Mouse (Mus musculus) layer of hippocampus, postnatal 14 days (tissue): ENCODE measurements around the gene Setd5. TPM values are rescaled to one million over a fixed set of nuclear protein-coding genes. Genes with fewer than 3 reads are reported as not detected.

Source experiments
- DNase-seq, 2 experiments: peaks; one replicate each; pipeline ENCODE4 v3.0.0; 2021 to 2022; ENCODE audit warnings: low spot score in 2 of 2, mixed read lengths in 1 of 2
- total RNA-seq, 2 experiments: library from RNA; stranded (reverse); gene quantifications; 2 replicates each; pipeline ENCODE4 v1.2.3; 2021

The Setd5 gene
- total RNA-seq, 2 experiments from 2014 or later: 116 to 125 TPM

DNA sequence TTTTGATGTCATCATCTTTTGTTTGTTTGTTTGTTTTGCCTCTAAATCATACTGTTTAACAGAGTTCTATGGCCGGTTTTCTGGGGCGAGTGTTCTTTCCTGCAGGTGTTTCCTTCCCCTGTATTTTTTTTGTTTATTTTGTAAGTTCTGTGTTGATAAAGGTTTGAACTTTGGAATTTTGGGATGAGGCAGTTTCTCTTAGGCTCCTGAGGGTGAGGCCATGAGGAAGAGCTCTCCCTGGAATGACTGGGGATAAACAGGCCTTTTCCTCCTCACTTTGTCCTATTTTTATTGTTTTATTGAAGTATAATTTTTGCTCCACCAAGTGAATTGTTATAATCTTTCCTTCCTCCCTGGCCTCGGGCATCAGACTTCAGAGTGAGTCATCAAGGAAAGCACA, 24.2 kb upstream of the Setd5 start:
- DNase-seq: no peak

DNA sequence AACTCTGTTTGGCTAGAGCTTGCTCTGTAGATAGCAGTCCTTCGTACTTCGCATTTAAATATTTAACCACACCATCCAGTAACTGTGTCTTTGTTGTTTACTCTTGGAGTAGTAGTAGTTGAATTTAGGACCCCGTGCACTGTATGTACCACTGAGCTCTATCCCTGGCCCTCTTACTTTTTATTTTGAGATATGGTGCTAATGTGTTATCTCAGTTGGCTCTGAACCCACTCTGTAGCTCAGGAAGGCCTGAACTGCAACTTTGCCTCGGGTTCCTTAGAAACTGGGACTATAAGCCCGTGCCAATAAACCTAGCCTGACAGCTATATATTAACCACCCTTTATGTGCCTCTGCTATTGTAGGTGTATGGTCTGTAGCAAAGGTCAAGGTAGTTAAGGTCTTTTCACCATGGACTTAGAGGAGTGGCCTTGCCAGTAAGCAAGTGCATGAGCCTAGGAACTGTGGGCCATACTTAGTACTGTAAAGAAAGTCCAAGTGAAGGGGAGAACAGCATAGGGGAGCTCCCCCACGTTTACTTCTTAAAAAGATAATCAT, 22.5 kb upstream of the Setd5 start:
- no peak for DNase-seq

DNA sequence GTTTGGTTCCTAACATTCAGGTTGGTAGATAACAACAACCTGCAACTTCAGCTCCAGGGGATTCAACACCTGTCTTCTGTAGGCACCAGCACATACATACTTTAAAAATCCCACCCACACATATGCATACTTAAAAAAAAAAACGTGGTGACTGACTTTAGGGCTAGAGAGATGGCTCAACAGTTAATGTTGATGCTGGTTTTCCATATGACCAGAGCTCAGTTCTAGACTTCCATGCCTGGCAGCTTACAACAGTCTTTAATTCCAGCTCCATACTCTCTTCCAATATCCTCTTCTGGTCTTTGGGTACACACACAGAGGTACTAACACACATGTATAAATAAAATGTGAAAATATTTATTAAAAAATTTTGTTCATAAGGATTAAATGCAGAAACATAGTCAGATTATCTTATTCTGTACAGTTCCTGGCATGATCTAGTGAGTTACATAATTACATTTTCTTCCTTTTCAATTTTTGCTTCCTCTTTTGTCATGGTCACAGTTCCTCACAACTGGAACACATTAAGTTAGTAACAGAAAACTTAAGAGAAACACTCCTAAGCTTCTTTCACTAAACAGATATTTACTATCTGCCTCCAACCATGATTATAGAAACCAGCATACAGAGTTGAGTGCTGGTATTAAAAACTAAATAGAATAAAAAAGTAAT, 16.1 kb upstream of the Setd5 start:
- DNase-seq: no peak

DNA sequence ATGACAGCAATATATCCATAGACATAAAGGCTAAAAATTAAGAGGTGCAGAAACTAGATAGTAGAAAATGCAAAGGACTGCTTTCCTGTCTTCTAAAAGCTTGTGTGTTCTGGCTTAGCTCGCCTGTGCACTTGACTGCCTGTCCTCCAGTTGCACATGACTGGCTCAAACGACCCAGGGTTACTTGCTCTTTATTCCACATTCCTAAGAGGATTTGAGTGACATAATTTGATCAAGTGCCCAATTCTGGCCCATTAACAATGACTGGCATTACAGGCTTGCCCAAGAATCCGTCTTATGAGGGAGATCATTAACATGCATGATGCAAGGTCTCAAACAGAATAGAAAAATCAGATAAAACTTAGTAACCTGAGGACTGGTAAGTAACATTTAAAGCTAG, 14.9 kb upstream of the Setd5 start:
- DNase-seq: no peak

DNA sequence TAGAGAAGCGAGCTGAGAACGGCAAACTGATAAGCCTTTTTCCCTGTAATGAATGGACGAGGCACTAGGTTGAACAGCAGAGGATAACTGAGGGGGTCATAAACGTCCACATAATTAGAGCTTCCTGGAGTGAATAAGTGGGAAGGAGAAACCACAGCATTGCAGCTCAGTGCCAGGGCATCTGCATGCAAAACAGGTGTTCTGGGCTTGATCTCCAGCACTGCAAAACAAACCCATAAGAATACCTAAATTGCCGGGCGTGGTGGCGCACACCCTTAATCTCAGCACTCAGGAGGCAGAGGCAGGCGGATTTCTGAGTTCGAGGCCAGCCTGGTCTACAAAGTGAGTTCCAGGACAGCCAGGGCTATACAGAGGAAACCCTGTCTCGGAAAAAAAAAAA, 13.8 kb upstream of the Setd5 start:
- DNase-seq: no peak

DNA sequence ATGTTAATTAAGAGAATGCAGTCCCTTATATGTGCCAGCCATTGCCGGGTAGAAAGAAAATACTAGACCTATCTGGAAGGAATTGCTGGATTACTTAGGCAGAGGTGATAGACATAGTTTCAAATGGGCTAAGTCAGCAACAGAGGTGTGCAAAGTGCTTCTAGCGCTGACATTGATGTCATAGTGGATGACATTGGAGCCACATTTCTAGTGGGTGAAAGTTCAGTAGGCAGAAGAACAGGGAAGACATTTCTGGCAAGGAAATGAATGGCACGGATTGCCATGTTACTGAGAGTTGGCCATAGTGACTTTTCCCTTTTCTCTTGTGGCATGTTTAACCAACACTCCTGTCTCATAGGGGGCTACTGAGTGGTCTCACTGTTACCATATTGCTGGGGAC, 12.0 kb upstream of the Setd5 start:
- DNase-seq: no peak

DNA sequence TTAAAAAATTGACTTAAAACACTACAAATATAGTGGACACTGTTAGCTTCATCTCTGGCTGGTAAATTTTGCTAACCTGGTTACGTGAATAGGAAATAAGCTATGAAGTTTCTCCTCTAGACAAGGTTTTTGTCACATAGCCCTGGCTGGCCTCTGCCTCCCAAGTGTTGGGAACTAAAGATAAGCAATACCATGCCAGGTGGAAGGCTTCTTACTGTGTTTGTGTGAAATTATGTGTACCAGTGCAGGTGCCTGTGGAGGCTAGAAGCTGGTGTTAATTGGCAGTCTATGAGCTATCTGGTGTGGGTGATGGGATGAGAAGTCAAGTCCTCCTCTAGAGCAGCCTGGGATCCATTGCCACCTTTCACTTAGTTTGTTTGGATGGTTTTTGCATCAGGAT, 8.0 kb upstream of the Setd5 start:
- DNase-seq: no peak

DNA sequence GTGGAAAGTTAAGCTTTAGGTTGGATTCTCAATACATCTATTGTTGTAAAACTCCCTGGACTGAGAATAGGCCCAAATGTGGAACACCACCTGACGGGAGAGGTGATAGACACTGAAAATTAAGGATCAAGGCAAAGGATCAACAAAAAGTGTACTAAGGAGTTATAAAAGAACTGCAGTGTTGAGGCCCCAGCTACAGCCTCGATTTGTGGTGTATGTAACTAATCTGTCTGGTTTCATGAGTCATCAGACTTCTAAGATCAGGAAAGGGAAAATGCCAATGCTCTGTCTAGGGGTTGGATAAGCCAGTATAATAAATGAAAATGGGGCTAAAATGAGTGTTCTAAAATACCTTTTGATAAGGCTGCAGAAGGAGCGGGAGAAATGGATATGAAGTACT, 1.9 kb upstream of the Setd5 start:
- no peak for DNase-seq

DNA sequence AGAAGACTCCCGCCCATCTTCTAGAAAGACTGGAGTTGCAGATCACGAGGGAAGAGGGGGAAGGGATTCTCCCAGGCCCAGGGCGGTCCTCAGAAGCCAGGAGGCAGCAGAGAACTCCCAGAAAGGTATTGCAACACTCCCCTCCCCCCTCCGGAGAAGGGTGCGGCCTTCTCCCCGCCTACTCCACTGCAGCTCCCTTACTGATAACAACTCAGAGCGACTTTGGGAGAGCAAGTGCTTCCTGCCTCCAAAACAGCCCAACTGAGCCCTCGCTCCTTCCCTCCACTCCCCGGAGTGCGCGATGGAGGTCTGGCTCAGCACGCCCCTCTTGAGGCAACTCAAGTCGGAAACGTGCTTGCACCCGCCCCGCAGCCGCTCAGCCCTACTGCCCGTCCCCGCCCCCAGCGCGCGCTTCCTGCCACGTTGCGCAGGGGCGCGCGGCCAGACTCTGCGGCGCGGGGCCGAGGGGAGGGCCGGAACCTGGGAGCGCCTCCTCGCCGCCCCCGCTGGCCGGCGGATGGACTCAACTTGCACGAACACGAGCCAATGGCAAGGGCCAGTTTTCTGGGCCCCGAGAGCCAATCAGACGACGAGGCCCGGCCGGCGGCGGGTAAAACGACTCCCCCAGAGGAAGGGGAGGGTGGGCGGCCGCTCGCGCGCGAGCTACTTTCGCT, 1.0 kb upstream of the Setd5 start:
- peak; percentile 86 to 93 for DNase-seq

DNA sequence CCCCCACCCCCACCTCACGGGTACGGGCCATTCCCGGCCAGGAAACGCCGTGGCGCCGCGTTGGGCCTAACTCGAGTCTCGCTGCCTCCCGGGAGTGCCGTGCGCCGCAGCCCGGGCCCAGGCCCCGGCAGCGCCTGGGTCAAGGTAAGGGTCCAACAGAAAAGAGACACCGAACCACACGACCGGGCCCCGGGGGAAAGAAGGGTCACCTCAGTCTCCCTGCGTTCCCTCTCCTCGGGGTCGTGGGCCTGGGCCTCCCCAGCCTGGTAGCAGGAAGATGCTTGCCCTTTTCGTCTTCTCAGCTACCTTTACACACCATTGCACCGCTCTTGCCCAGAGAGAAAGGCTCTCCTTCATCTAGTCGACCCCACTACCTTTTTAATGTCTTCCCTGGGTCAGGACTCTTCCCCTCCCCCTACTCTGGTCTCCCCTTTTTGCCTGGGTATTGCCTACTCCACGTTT, 435 bp downstream of the Setd5 start:
- DNase-seq: no peak

DNA sequence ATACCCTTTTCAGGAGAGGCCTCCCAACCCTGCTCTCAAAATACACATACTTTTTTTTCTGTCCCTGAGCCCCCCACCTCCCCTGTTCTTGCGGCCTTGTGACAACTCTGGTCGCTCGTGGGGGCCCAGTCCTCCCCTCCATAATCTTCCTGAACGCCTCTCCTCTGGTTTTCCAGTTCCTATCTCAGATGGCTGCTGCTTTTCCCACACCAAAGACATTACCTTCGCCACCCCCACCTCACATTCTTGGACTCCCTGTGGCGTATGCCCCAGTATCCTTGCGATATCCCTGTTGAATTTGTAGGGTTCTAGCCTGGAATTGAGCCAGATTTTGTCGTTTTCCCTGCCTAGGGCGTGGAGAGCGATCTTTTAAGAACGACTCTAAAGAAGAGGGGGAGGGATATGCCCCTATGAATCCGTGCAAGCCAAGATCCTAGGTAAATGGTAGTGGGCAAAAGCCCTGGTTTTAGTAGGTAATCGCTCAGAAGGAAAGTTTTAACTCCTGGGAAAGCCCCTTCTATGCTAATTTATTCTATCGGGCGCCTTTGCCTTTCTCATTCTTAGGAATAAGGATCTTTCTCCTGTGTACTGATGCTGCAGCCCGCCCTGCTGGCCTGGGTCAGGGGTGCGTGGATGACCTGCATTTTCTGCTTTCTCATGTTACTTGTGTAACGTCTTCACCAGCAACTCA, 1.0 kb downstream of the Setd5 start:
- peak; percentile 45 to 49 for DNase-seq

DNA sequence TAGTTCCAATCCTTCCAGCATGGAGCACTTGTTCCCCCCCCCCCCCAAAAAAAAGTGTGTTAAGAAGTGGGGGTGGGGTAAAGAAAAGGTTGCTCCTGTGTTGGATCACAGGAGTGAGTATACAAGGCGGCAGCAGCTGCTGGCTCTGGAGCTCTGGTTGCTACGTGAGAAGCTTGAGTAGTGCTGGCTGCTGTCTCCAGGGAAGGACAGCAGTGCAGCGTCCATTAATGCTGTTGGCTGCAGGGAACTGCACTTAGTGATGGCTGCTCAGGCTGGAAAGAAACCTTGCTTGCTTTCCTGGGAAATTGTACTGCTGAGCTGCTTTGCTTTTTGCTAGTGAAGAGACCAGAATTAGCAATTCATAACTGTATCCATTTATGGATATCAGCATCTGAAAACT, 2.3 kb downstream of the Setd5 start:
- peak in 1 of 2 experiments; percentile 46 for DNase-seq

DNA sequence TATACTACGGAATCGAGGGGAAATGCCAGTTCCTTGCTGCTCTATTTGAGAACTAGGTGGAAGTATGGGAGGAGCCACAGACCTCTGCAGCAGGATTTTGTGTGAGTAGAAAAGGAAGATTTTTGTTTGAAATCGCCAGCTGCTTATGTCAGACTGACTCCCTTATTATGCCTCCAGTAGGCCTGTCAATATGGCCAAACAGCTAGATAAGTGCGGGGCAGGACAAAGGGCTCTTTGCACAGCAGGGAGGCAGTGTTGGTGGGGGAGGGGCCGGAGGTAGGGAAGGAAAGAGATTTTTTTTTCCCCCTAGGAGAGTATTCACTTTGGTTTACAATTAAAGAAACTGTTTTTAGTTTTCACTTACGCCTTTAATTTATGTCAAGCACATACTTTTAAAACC, 5.1 kb downstream of the Setd5 start:
- peak in 1 of 2 experiments; percentile 35 for DNase-seq

DNA sequence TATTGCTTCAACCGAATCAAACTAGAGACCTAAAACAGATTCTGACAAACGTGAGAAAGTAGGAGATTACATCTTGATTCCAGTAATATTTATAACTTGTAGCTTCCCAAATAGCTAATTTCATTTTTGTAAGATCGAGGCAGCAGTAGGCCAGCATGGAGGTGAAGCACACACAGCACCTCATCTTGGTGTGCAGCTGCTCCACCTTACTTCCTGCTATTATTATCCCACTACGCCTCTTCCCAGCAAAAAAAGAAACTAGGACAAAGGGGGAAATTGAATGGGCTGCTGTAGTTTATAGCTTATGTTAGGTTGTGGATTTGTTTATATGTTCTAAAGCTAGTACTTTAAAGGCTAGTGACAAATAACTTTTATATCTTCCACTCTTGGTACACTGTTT, 7.4 kb downstream of the Setd5 start:
- DNase-seq: no peak

DNA sequence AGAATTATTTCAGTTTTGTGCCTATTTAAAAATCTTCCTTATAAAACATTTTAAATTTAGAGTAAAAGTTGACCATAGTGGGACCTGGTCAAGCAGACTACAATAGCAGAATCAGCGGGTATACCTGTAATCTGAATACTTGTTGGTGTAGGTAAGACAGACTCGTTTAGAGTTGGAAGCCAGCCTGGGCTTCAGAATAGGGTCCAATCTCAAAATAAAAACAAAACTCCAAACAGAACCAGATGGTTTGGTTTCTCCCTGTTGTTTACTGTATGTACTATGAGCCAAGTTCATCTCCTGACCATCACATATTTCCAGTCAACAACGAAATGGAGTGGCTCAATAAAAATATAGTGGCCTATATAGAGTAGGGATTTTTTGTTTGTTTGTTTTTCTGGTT, 16.0 kb downstream of the Setd5 start:
- DNase-seq: no peak

DNA sequence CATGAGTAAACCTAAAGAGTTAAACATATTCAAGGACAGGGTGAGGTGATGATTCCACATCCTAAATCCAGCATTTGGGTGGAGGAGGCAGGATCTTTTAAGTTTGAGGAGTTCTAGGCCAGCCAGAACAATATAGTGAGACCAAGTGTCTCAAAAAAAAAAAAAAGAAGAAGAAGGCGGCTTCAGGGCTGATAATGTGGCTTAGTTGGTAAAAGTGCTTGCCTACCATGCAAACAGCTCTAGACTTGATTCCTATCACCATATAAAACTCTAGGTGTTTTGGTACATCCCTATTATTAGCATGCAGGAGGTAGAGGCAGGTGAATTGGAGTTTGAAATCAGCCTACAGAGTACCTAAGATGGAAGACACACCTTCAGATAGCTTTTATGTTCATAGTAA, 18.4 kb downstream of the Setd5 start:
- DNase-seq: no peak

DNA sequence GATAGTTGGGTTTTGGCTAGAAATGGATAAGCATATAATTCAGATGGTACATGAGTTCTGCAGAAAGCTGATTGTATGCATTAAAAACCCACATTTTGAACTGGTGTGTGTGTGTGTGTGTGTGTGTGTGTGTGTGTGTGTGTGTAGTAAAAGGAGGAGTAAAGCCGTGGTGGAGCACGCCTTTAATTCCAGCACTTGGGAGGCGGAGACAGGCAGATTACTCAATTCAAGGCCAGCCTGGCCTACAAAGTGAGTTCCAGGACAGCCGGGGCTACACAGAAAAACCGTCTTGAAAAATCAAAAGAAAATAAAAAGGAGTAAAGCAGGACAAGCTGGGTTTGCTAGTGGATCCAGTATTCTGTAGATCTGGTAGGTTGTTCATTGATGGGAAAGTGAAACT, 20.5 kb downstream of the Setd5 start:
- DNase-seq: no peak

DNA sequence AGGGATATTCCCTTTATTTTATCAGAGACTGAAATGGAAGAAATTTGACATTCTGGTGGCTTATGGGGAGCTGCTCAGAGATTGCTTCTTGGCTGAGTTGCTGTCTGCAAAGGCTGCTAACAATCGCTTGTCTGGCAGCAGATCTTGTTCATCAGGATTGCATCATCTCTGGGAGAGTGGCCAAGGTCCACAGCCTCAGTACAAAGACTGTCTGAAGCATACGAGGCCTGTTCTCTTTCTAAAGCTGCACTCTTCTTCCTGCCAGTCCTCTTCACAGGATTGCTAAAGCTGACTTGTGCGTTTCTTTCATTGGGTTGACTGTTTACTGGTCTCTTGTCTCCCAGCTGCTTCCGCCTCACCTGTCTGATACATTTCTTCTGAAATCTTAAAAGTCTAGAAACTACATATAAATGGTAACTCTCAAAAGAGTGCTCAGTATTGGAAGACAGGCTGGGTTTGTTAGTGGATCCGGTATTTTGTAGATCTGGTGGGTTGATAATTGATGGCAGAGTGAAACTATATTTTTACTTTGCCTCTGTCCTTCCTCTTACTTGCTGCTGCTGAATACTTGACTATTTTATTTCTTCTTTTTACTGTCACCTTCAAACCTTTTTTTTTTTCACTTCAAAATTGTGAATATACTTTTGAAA, 22.6 kb downstream of the Setd5 start:
- DNase-seq: peak; percentile 82 to 95

DNA sequence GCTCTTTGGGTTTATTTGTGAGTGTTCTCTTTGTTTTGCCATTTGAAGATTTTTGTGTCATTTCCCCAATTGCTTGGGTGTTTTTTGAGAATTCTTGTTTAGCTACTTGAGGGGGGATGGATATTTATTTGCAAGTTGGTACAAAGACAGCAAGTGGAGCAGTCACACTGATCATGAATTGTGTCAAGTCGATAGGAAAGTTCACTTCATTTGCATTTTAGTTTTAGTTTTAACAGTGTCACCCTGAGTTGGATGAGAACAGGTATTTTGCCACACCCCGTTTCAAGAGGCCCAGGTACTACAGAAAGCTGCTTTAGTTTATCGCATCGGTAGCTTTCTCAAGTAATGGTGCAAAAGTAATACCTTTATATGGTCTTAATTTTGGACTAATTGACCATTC, 25.4 kb downstream of the Setd5 start:
- DNase-seq: no peak

DNA sequence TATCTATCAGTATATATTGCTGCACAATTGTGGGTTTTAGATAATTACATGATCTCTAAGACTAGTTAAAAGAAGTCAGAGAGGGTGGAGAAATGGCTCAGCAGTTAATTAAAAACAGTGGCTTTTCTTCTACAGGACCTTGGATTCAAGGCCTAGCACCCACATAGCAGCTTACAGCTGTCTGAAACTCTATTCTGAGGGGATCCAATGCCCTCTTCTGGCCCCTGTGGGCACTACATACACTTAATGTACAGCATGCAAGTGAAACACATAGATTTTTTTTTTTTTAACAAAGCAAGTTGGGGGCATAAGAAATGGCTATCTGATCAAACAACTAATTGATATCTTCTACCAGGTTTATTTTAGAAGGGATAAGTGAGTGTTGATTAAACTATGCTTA, 26.6 kb downstream of the Setd5 start:
- DNase-seq: no peak

DNA sequence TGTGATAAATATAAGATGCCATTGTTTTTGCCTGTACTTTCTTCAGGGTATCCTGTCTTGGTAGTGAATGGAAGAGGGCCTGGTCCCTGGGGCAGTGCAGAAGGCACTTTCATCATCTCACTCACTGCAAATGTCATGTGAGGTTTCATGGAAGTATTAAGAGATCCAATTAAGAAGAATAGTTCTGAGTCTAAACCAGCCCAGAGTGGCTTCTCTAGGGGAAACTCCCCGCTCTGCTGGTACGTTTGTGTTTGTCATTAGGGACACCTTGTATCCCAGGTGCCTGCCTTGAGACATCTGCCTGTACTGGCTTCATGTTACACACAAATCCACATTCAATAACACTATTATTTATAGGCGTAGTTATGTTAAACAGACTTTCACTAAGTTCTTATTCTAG, 32.2 kb downstream of the Setd5 start:
- DNase-seq: no peak

DNA sequence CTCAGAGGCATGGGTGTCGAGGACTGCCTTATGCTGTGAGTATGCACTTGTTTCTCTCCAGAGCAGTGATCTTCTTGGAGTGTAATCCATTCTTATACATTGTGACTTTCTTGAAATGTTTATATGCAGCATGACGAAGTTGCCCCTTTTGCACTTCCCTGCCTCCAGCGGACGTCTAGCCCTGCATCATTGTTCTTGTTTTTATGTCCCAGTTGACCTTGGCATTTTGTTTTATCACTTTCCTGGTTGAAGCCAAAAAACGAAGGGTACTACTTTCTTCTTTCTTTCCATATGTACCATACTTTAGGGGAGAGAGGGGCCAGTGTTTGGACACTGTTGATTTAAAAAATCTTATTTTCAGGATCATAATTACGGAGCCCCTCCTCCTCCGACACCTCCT, 32.8 kb downstream of the Setd5 start:
- DNase-seq: no peak
